Mouse (Mus musculus) spleen, adult 2 months (tissue): ENCODE measurements around the gene B4galt5.

Source experiments
- CTCF ChIP-seq: fragments of 200-500 bp; IDR thresholded peaks from 2 replicates; pipeline ENCODE4 v1.5.1; 2011; ENCODE audit warnings: mild to moderate bottlenecking, inconsistent platforms; ENCODE audit not compliant: insufficient read depth, insufficient read length, insufficient replicate concordance; ENCODE audit errors: extremely low read depth
- POLR2A ChIP-seq: fragments of 200-500 bp; IDR thresholded peaks from 2 replicates; pipeline ENCODE4 v1.6.1; 2011; ENCODE audit warnings: low read depth, low read length, inconsistent platforms

DNA sequence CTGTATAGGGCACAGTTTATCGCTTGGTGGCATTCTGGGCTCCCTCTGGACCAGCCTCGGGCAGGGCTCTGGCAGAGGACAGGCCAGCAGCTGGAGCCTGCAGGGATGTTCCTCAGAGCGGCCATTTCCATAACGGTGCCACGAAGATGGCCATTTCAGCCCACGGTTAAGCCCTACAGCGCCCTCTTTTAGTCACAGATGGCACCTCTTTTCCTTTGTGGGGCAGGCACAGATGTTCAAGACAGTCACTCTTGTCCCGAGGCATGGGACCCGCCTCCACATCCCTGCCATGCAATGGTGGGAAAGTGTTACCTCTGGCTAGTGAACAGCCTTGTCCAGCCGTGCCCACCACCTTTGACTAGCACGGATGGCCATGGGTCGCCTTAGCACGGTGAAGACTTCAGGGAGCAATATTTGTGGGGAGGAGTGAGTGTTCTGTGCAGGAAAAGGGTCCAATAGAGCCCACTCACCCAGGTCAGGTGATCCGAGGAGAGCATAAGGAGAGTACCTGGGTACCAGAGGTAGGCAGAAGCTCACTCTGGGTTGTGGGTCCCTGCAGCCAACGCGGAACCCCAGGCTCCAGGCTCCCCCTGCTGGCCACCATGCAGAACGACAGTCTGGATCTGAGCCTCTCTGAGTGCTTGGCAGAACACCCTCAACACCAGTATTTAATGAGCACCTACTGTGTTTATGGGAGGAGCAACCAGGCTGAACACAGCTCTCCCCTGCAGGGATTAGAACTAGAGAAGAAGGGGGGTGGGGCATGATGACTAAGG, 70.0 kb downstream of the B4galt5 start:
- TF ChIP-seq CTCF = peak; percentile 94
- no peak for TF ChIP-seq POLR2A
